Mouse (Mus musculus): ENCODE measurements around the gene Ankar. TPM values are rescaled to one million over a fixed set of nuclear protein-coding genes. Genes with fewer than 3 reads are reported as not detected.
A peak's percentile ranks its signal among the peaks of the same experiment; 100 is the strongest.

Gene Ankar
- not detected for total RNA-seq (2021)
- long read RNA-seq, experiment 1: 0 reads
- long read RNA-seq, experiment 2: 0 reads

- no peak for DNase-seq
Observed at GRCm38 (mm10) chr1:72700479-72700878, at the start of gene Ankar. Gene Ankar (minus strand): TSS chr1:72700579.

- no peak for DNase-seq
Observed at GRCm38 (mm10) chr1:72746382-72746781, 46.0 kb upstream of the Ankar start.

- DNase-seq: no peak
Observed at GRCm38 (mm10) chr1:72744816-72745506, 44.6 kb upstream of the Ankar start.

GRCm38 (mm10) chr1:72741406-72741805, 41.0 kb upstream of the Ankar start:
- no peak for DNase-seq

GRCm38 (mm10) chr1:72739681-72740063, 39.3 kb upstream of the Ankar start:
- DNase-seq: no peak

- DNase-seq: no peak
Observed at GRCm38 (mm10) chr1:72738946-72739680, 38.7 kb upstream of the Ankar start.

GRCm38 (mm10) chr1:72736397-72737125, 36.2 kb upstream of the Ankar start:
- DNase-seq: no peak

- DNase-seq: no peak
Observed at GRCm38 (mm10) chr1:72733191-72733691, 32.9 kb upstream of the Ankar start.

- DNase-seq: no peak
Observed at GRCm38 (mm10) chr1:72730126-72730525, 29.7 kb upstream of the Ankar start.

- DNase-seq: no peak
Observed at GRCm38 (mm10) chr1:72728781-72729180, 28.4 kb upstream of the Ankar start.

GRCm38 (mm10) chr1:72725941-72726340, 25.6 kb upstream of the Ankar start:
- no peak for DNase-seq

GRCm38 (mm10) chr1:72724354-72724753, 24.0 kb upstream of the Ankar start:
- no peak for DNase-seq

- no peak for DNase-seq
Observed at GRCm38 (mm10) chr1:72722646-72723045, 22.3 kb upstream of the Ankar start.

GRCm38 (mm10) chr1:72720115-72720725, 19.8 kb upstream of the Ankar start:
- no peak for DNase-seq

GRCm38 (mm10) chr1:72718846-72719245, 18.5 kb upstream of the Ankar start:
- peak; percentile 58 for DNase-seq

GRCm38 (mm10) chr1:72717540-72717939, 17.2 kb upstream of the Ankar start:
- DNase-seq: no peak

- DNase-seq: peak; percentile 88
Observed at GRCm38 (mm10) chr1:72716926-72717325, 16.5 kb upstream of the Ankar start.

GRCm38 (mm10) chr1:72716421-72716820, 16.0 kb upstream of the Ankar start:
- DNase-seq: no peak

GRCm38 (mm10) chr1:72715593-72716361, 15.4 kb upstream of the Ankar start:
- DNase-seq: no peak

GRCm38 (mm10) chr1:72715065-72715464, 14.7 kb upstream of the Ankar start:
- DNase-seq: no peak

- no peak for DNase-seq
Observed at GRCm38 (mm10) chr1:72714547-72714946, 14.2 kb upstream of the Ankar start.

GRCm38 (mm10) chr1:72711684-72712083, 11.3 kb upstream of the Ankar start:
- peak; percentile 27 for DNase-seq
